Mouse (Mus musculus) layer of hippocampus, adult 9-10 months (tissue): ENCODE data around the gene Anln.
A peak's percentile ranks its signal among the peaks of the same experiment; 100 is the strongest.

ENCODE experiments used
- DNase-seq: peaks from one replicate; pipeline ENCODE4 v3.0.0; 2022; ENCODE audit warnings: low spot score

Anln gene

DNA sequence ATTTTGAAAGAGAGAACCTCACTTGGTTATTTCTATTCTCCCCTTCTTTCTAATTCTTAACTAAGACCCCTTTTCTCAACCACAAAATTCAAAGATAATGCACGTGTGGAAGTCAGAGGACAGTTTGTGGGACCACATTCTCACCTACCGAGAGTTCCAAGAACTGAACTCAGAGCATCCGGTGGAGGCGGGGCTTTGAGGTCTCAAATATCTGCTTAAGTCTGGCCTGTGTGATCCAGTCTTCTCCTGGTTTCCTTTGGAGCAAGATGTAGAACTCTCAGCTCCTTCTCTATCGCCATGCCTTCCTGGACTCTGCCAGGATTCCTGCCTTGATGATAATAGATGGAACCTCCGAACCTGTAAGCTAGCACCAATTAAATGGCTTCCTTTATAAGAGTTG is 13.0 kb upstream of the Anln start:
- no peak for DNase-seq

DNA sequence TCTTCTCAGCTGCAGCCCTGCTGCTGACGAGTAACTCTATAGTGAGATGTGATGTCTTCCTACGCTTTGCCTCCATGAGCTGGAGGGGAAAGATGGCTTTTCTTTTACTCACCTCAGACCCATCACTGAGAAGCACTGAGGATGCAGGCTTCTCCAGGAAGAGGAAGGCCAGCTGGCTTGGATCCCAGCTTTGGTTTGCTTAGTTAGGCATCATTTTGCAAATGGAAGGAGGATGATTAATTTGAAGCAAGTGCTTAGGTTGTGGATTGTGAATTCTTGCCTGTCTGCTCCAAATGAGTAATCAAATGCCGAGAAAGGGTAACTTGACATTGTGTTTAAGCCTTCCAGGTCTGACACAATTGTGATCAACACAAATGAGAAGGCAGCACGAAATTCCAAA is 10.0 kb upstream of the Anln start:
- DNase-seq, result no peak

DNA sequence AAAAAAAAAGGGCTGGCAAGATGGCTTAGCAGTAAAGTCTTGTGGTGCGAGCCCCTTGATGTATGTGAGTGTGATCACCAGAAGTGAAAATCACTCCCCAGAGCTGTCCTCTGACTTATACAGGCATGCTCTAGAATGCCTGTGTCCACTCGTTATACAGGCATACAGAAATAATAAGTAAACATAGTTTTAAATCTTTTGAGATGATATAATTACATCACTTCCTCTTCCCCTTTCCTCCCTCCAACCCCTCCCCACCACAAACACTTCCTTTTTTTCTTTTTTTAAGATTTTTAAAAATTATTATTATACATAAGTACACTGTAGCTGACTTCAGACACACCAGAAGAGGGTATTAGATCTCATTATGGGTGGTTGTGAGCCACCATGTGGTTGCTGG is 5.7 kb upstream of the Anln start:
- no peak for DNase-seq

DNA sequence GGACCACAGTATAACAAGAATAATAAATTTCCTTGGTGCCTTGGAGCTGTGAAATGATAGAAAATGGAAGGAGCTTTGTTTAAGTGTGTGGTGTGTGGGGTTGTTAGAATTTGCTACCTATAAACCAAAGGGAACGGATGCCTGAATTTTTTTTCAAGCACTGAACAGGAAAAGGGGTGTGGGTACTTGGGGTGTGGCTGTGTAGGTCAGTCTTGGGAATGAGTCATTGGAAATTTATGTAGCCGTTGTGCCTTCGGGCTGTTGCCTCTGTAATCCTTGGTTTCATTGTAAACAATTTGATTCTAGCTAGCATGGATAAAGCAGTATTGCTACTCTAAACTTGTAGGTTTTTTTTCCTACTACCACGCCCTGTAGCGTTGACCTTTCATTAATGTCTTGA is 1.4 kb upstream of the Anln start:
- DNase-seq, result no peak

DNA sequence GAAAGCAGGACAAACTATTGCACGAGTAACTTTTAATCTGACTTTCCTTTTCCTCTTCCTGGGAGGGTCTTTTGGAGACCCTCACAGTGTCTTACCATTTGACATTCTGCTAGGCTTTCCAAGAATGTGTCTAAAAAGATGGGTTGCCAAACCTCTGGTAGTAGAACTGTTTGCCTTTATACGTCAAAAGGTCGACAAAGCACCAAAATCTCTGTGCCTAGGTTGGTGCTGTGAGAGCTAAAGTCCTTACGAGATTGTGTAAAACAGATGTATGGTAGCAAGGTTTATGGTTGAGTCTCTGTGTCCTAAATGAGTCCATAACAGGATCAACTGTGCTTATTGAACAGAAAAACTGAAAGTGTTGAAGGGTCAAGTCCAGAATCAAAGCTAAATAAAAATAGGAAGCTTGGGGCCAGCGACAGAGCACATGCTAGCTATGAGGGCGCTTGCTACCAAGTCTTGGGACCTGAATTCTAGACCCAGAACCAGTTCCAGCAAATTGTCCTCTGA is 803 bp upstream of the Anln start:
- DNase-seq, result no peak

DNA sequence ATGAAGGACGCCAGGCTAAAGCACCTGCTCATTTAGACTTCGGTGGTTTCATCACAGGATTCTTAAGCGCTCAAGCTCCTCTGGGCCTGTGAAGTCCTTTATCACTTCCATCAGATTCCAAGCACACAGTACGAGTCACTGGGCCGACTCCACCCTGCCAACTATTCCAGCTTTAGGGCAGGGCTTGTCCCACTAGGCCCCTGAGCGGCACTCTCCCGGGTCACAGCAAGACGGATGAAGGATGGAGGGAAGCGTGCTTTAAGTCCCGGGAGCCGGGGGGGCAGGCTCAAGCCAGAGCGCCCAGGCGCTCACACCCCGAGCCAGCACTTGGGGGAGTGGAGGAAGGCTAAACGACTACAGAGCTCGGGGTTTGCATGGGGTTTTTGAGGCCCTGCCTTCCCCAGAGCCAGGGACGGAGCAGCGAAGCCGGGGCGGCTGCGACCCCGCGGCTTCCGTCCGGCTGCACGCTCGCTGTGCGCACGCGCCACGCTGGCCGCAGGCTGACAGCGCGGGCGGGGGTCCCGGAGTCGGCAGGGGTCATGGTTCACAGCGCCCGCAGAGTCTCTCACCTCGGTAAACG is 497 bp downstream of the Anln start:
- DNase-seq, result no peak

DNA sequence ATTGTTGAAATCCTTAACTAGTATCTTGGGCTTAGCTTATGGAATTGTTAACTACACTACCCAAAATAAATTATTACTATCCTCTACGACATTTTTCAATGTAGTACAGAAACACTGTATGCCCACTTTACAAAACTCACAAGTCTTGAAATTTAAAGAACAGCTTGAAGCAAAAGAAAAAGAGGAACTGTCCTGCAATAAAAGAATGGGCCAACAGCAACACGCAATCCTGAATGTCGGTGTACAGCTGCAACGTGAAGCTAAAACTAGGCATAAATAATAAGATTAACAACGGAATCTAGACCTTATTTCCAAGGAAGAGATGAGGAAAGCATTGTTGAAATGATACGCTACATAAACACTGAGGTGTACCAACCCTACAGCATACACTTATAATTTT is 1.1 kb downstream of the Anln start:
- DNase-seq, result no peak

DNA sequence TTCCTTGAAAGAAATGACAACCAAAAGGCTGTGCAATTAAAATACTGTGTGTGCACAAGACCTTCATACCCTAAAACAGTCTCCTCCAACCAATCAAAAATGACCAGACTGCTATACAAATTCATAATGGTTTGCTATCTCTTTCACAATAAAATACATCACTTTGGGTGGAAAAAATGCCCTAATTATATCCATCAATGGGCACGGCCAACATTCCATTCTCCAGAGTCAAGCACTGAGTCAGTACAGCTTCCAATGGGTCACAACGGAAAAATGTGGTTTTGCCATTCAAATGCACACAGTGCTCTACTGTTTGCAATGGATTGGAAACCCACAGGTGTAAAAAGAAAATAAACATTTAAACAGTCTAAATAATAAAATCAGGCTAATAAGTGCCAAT is 3.1 kb downstream of the Anln start:
- no peak for DNase-seq

DNA sequence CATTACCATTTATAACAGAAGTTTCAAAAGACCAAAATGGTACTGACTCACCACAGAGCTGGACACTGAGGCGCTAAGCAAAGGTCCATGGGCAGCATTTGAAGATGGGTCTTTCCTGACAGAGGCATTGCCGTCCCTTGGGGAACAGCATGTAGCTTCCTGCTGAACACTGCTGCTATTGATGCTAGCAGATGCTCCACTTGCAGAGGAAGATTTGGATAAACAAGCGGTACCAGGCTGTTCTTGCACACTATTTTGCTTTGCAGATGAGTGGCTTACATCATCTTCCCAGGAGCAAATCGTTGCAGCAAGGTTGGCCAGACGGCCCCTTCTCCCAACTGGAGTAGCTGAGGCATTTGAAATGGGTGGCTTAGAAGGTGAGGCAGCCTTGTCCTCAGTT is 12.9 kb downstream of the Anln start:
- DNase-seq, result no peak

DNA sequence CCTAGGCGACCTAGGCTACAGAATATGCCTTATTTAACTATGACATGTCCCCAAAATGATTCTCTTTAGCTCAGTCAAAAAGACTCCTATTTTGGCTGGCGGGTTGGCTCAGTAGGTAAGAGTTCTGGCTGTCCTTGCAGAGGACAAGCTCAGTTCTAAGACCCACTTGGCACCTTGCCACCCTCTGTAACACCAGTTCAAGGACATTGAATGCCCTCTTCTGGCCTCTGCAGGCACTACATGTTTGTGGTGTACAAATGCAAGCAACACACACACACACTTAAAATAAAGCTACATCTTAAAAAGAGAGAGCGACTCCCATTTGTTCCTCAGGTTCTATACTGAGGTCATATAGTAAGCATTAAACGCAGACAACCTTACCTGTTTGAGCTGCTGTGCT is 16.2 kb downstream of the Anln start:
- no peak for DNase-seq

DNA sequence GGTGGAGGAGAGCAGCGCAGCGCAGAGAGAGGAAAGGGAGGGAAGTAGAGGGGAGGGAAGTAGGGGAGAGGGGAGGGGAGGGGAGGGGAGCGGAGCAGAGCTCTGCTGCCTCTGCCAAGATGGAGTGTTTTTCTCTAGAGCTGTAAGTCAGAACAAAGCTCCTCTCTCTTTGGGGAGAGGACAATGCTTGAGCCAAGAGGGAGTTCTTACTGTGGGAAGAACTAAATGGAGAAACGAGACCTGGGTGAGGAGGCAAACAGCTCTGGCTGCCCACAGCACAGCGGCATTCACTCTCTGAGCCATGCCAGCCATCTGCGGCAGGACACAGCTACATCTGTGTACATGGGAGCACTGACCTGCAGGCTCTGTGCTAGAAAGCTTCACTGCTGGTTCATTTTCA is 21.0 kb downstream of the Anln start:
- no peak for DNase-seq

DNA sequence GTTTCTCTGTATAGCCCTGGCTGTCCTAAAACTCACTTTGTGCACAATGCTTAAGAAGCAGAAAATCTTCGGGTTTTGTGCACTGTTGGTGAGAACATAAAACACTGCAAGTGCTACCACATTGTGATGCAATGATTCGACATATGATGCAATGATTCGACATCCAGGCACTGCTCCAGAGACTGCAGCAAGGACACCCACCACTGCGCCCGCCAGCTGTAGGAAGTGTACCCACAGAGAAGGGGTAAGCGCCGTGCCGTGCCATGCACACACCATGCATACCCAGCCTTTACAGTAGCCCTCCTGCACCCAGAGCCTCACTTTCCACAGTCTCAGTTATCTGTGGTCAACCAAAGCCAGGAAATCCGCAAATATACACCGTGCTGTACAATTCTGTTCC is 22.4 kb downstream of the Anln start:
- no peak for DNase-seq

DNA sequence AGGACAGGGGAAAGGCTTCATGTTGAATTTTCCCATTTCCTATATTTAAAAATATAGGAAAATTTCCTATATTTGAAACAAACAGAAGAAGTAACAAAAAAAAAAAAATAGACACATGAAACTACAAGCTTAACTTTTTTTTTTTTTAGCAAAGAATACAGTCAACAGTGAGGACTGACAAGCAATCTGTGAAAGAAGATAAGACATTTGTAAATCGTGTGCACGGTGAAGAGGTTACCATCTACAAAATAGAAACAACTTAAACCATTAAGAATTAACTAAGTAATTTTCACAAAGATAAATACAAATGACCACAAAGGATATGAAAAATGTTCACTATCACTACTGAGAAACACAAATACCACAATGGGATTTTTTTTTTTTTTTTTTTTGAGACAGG is 22.8 kb downstream of the Anln start:
- DNase-seq, result no peak

DNA sequence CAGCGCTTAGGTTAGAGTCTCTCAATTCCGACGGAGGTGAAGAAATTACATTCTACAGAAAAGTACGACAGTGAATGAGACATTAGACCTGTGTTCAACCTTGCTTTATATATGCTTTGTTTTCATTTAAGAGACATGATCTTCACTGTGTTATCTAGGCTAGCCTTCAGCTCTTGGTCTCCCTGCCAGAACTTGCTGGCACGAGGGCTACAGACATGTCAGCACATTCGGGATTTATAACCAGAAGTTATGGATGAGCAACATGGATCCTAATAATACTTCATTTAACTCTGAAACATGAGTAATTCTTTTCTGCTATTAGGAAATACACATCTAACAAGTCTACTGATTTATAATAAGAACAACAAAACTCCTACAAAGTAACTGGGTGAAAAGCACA is 28.1 kb downstream of the Anln start:
- DNase-seq, result no peak

DNA sequence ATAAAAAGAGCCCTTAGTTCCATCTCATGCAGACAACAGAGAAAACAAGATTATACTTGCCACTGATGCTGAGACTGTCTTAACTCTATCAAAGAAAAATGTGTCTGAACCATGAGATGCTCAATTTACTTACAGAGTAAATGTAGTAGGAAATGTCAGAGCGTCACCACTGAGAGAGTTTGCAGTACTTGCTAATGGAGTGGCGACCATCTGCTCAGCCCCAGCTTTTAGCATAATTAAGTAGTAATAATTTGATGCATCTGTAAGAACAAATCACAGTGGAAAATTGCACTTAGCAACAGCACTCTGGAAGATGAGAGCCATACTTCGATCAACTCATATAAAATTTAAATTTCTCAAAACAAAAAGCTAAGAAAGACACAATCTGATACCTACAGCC is 33.1 kb downstream of the Anln start:
- no peak for DNase-seq

DNA sequence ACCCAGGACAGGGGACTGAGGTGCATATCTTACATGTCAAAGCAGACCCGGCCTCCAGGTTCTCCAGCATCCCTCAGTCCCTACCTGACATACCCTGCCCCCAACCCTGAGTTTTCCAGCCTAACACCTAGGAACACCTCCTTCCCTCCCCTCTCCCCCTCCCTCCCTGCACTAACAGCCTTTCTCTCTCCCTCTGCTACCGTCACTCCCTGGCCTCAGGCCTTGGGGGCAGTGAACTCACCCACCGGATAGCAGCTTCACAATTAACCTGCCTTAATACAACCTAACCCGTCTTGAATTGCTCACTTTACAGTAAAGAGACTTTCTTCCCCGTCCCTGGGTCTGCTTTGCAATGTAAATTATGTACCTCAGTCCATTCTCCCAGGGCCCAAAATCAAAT is 35.1 kb downstream of the Anln start:
- no peak for DNase-seq

DNA sequence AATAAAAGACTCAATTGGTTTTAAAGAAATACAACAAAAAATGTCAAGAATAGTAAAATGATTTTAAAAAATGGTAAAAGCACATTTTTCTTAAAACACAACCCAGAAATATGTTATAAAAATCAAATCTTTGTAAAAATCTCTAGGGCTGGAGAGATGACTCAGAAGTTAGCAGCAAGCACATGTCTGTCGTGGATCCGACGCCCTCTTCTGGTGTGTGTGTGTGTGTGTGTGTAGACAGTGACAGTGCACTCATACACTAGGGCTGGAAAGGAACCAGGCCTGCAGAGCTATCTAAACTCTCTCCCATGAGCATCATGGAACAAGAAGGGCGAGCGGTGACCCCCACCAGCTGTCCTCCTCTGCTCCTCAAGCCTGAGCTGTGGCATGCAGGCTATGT is 35.5 kb downstream of the Anln start:
- DNase-seq, result no peak

DNA sequence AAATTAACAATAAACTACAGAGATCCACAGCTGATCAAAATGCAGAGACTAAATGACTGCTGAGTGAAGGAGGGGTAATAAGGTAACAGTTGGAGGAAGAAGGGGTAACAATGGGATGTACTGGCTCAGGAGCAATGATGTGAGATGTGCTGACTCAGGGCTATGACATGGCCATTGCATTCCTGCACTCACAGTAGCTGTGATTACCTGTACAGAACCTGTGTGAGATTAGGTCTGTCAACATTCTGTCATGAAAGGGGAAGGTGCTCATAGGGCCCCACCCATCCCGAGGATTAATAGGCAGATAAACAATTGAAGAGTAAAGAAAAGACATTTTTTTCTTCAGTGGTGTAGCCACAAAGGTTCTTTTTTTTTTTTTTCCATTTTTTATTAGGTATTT is 48.7 kb downstream of the Anln start:
- no peak for DNase-seq

DNA sequence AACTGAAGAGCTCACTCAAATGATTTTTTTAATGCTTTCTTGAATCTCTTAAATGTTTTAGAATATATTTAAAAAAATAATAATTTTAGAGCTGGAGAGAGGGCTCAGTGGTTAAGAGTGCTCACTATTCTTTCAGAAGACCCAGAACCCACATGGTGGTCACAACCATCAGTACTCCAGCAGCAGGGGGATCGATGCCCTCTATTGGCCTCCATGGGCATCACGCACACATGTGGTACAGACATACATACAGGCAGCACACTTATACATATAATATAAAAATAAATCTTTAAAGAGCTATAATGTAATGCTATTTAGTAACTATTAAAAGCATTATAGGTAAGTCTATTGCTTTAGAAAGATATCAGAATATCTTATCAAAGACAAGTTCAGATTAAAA is 51.8 kb downstream of the Anln start:
- no peak for DNase-seq

DNA sequence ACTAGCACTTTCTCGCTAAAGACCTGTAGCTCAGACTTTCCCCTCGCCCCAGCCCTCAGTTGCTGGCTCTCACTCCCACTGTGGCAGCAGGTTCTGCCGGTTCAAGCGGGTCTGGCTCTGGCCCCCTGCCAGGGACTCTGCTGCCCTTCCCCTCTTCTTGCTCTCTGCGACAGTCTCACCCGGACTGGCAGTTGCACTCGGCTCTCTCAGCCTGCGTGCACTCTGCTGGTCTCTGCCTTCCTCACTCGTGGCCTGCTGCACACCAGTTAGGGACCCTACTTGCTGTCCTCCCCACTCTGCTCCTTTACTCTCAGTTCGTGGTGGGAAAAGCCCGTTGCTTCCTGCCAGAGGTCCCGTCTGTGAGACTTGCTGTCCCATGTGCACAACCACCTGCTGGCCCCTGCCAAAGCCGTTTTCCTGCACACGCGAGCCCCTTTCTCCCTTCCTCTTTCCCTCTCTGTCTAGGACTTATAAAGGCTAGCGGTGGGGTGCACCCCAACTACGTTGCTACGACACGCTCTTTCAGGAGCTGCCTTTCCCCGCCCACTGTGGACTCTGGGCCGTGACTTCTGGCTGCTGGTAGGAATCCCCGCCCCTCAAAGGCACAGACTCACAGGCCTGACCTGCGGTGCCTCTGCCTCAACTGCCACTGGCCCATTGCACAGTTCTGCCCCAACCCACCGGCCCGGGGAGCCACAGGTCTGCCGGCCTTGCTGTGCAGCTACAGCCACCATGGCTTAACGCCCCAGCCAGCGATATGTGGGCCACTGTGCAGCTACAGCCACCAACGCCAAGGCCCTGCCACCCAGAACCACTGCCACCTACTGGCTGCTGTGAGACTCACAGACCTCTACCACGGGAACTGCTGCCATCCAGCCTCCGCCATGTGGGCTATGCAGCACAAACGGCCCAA is 61.3 kb downstream of the Anln start:
- DNase-seq, result peak; percentile 66

DNA sequence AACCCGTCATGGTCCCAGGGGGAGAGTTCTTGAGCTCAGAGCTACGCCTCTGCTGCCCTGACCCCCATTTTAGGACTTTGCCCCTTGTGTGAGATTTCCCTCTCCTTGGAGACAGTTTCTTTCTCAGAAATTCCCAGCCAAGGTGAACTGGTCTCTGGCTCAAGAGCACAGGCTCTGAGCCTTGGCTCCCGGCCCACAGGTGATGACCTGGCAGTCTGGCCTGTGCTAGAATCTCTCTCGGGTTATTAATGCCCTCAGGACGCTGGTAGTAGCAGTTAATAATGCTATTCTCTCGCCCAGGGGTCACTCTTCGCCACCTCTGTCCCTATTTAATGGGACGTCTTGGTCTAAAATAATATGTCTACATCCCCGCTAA is 61.9 kb downstream of the Anln start:
- no peak for DNase-seq

DNA sequence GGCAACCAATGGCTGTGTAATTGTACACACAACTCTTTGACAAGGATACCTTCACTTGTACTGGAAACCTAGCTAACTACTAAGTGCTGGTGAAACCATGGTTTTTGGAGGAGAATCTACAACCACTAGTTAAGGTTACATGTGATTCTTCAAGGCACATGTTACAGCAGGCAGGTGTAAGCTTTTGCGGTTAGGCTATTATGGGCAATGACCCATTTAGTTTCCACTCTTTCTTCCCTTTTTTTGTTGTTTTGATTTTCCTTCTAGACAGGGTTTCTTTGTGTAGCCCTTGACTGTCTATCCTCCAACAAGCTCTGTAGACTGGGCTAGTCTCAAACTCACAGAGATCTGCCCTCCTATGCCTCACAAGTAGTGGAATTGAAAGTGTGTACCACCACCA is 64.4 kb downstream of the Anln start:
- DNase-seq, result no peak

DNA sequence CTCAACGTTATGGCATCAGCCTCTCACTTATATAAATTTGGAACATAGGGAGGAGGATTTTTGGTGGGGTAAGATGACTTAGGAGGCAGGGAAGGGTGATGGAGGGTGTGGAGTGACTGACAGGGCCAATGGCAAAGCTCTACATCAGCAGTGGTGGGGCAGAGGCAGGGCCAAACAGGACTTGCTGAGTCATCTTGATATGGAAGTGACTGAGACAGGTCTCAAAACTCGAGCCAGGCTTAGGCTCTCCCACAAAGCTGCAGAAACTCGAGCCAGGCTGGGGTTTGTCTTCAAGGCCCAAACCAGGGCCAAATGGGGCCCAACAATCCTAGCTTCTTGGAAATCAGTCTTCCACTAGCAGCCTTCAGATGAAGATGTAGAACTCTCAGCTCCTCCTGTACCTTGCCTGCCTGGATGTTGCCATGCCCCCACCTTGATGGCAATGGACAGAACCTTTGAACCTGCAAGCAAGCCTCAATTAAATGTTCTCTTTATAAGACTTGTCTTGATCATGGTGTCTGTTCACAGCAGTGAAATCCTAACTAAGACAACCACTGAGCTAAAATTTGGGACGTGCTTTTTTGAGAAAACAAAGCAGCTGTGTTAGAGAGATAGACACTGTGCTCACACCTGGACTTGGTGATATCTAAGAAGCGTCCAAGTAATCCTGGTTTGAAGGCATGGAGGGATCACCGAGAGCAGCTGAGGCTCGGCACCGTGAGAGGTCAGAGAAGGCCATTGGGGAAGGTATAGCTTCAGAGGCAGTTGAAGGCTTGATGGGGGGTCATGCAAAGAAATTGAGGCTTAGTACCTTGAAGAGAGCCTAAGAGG is 66.4 kb downstream of the Anln start:
- DNase-seq, result no peak
